Mouse (Mus musculus) hindbrain, postnatal 0 days (tissue): Measurements from ENCODE around the gene Pidd1. TPM values are rescaled to one million over a fixed set of nuclear protein-coding genes. Genes with fewer than 3 reads are reported as not detected.

Source experiments
- ATAC-seq: fragments of 200-750 bp; cut with Nextera tagmentation; 2 replicates; pipeline ENCODE4 v1.8.0; 2017; ENCODE audit warnings: mild to moderate bottlenecking, moderate TSS enrichment, moderate library complexity
- DNase-seq: peaks from one replicate; pipeline ENCODE4 v3.0.0-alpha.2; 2015; ENCODE audit warnings: low spot score
- H3K27ac ChIP-seq: fragments of 300-500 bp; sonication (generic); 2 replicates; pipeline ENCODE4 v1.5.1; 2014; ENCODE audit warnings: mild to moderate bottlenecking
- H3K27me3 ChIP-seq: fragments of 300-500 bp; sonication (generic); 2 replicates; pipeline ENCODE4 v1.6.1; 2014; ENCODE audit warnings: low read length, mixed read lengths; ENCODE audit not compliant: insufficient read depth
- H3K36me3 ChIP-seq: fragments of 300-500 bp; sonication (generic); 2 replicates; pipeline ENCODE4 v1.6.1; 2014; ENCODE audit warnings: low read length, mixed read lengths; ENCODE audit not compliant: insufficient read depth
- H3K4me1 ChIP-seq: fragments of 300-500 bp; sonication (generic); 2 replicates; pipeline ENCODE4 v1.6.1; 2014; ENCODE audit warnings: antibody characterized with exemption, low read length, mixed read lengths; ENCODE audit not compliant: insufficient read depth
- H3K4me2 ChIP-seq: fragments of 300-500 bp; sonication (generic); 2 replicates; pipeline ENCODE4 v1.6.1; 2014; ENCODE audit warnings: low read depth, mild to moderate bottlenecking, low read length, moderate library complexity, mixed read lengths
- H3K4me3 ChIP-seq: fragments of 300-500 bp; sonication (generic); 2 replicates; pipeline ENCODE4 v1.5.1; 2014; ENCODE audit warnings: low read length
- H3K9ac ChIP-seq: fragments of 300-500 bp; sonication (generic); replicated peaks from 2 replicates; pipeline ENCODE4 v1.6.1; 2014; ENCODE audit warnings: mild to moderate bottlenecking, low read length, moderate library complexity, mixed read lengths
- H3K9me3 ChIP-seq: fragments of 300-500 bp; sonication (generic); 2 replicates; pipeline ENCODE4 v1.6.1; 2016; ENCODE audit warnings: low read length, mixed read lengths
- CTCF ChIP-seq: IDR thresholded peaks from 2 replicates; pipeline ENCODE4 v1.5.1; 2016; ENCODE audit warnings: antibody characterized with exemption, control low read depth, low read depth
- WGBS: fragments of 180-500 bp; shearing (Covaris S2); extraction: QIAGEN DNeasy Blood & Tissue Kit; methylation state at CpG from one replicate; pipeline ENCODE4 v1.1.7; 2014; 5-methylcytosine and 5-hydroxymethylcytosine counted together
- polyA plus RNA-seq: library from polyadenylated mRNA; unstranded; fragments of >200 nt; fragmentation: Nextera tagmentation; extraction: Ambion mirVana; gene quantifications from 2 replicates; pipeline ENCODE4 v1.2.1, GENCODE M21; 2015
- total RNA-seq: library from RNA; depleted of rRNA; stranded (reverse); fragments of >200 nt; gene quantifications from 2 replicates; pipeline ENCODE4 v1.2.3, GENCODE M21; 2014; rRNA removed

The Pidd1 gene
- total and polyA plus RNA-seq, 2 experiments from 2014 or later, result 2.5 to 4.6 TPM

DNA sequence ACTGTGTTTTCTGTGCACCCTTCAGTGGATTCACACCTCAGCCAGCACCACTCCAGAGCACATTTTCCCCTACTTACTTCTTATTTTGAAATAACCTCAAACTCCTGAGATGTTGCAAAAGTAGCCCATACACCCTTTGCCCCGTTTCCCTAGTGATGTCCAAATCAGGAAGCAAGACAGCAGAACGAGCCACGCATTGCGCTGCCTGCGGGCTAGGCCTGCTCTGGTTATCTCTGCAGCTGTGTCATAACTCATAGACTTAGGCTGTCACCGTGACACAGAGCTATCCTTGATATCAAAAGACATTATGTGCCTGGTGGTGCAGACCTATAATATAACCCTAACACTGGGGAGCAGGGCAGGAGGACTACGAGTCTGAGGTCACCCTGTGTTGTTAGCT lies 49.7 kb downstream of the Pidd1 start:
- DNase-seq (no peak), ATAC-seq (no peak)
- Histone ChIP-seq H3K4me1 (peaks cover 7% of the 10 kb centered on the region; the same call in 1 of the 2 replicates), H3K9me3 (no peaks in the 10 kb centered on the region), H3K4me3 (no peak overlapping the region), H3K27me3 (no peaks in the 10 kb centered on the region), H3K36me3 (peaks cover 21% of the 10 kb centered on the region), H3K27ac (no peak overlapping the region), H3K9ac (no peak overlapping the region), H3K4me2 (no peak overlapping the region)
- no peak for TF ChIP-seq CTCF
- WGBS, result 88% methylated on average over 7 of the region's 7 CpGs

DNA sequence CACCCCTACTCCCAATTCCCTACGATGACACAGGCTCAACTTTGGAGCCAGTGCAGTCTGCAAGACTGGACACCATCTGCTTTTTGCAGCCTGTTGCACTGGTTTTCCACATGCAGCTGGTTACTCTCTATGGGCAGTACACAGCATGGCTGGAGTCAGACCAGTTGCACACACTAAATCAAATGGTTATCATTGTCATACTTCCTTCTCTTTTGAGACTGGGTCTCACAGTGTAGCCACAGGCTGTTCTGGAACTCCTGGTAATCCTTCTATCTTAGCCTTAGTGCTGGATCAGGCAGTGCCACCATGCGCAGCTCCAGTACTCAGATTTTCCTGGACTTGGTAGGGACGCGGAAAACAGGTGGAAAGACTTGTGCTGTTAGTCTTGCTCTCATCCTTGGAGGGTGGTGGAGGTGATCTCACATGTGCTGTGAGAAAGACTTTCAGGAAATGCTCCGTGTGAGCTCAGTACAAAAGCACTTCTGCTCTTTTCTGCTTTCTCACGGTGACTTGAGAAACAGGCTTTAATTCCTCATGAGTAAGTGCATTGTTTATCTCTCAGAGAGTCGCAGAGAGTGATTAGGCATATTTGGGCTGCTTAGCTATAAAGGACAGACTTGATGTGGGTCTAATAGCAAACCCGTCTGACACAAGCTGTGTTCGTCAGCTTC lies 51.1 kb downstream of the Pidd1 start:
- H3K9me3 ChIP-seq, result no peaks in the 10 kb centered on the region
- H3K9ac ChIP-seq, result peak overlapping the region; percentile 69
- DNase-seq, result no peak
- H3K27me3 ChIP-seq, result no peaks in the 10 kb centered on the region
- H3K27ac ChIP-seq, result peak overlapping the region; percentile 79
- ATAC-seq, result no peak; the same call in 1 of the 2 replicates
- whole genome bisulfite sequencing, result 21% methylated on average over 9 of the region's 9 CpGs
- H3K36me3 ChIP-seq, result peaks cover 12% of the 10 kb centered on the region
- H3K4me2 ChIP-seq, result peak overlapping the region; percentile 98
- no peak for TF ChIP-seq CTCF
- peaks cover 7% of the 10 kb centered on the region; the same call in 1 of the 2 replicates for H3K4me1 ChIP-seq
- peak overlapping the region; percentile 60 for H3K4me3 ChIP-seq

DNA sequence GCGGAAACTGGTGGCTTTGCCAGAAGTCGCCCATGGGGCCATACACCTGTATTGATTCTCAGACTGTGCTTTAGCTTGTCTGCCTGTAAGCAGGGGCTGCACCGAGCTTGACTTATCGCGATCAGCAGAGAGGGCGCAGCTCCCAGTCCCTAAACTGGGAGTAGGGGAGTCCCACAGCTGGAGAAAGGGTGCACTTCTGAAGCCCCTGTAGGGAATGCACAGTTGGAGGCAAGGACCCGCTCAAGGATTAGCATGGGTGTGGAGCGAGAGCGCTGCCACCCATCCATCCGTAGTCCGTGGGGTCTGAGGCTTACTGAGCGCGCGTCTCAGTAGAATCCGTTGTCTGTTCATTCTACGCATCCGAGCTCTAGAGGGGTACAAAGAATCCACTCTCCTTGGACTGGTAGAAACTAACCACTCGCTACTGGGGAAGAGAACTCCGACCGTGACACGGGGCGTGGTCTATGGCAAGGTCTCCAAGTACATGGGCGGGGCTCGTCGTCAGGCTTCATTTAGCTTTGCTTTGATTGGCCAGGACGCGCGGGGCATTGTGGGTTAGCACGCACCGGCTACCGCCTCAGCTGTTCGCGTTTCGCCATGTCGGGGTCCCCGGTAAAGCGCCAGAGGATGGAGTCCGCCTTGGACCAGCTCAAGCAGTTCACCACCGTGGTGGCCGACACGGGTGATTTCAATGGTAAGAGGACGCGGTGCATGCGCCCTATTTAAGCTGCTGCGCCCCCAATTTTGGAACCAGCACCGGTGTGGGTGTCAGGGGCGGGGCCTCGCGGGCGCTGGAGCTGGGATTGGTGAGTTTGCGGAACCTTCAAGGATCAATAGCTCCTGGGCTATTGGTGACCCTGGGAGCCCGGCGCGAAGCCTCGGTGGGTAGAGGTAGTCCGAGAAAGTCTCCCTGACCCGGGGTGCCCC lies 51.9 kb downstream of the Pidd1 start, which contains the start of gene Taldo1:
Gene Taldo1, plus strand, starts transcription at position 575 of the 927 bp plus-strand sequence.
- H3K4me3 ChIP-seq, result peak within 1 kb of the TSS; percentile 60
- H3K9ac ChIP-seq, result peak within 1 kb of the TSS; percentile 69
- peak within 1 kb of the TSS; percentile 79 for H3K27ac ChIP-seq
- no peaks in the 10 kb centered on the region for H3K9me3 ChIP-seq
- peaks cover 12% of the 10 kb centered on the region; the same call in 1 of the 2 replicates for H3K36me3 ChIP-seq
- ATAC-seq (peak; percentile 96), DNase-seq (peak; percentile 96)
- WGBS, result under 1% methylated on average over 57 of the region's 57 CpGs
- TF ChIP-seq CTCF, result peak; percentile 10; the same call in 1 of the 2 replicates
- H3K4me1 ChIP-seq, result peaks cover 7% of the 10 kb centered on the region; the same call in 1 of the 2 replicates
- peak within 1 kb of the TSS; percentile 98 for H3K4me2 ChIP-seq
- H3K27me3 ChIP-seq, result no peaks in the 10 kb centered on the region

DNA sequence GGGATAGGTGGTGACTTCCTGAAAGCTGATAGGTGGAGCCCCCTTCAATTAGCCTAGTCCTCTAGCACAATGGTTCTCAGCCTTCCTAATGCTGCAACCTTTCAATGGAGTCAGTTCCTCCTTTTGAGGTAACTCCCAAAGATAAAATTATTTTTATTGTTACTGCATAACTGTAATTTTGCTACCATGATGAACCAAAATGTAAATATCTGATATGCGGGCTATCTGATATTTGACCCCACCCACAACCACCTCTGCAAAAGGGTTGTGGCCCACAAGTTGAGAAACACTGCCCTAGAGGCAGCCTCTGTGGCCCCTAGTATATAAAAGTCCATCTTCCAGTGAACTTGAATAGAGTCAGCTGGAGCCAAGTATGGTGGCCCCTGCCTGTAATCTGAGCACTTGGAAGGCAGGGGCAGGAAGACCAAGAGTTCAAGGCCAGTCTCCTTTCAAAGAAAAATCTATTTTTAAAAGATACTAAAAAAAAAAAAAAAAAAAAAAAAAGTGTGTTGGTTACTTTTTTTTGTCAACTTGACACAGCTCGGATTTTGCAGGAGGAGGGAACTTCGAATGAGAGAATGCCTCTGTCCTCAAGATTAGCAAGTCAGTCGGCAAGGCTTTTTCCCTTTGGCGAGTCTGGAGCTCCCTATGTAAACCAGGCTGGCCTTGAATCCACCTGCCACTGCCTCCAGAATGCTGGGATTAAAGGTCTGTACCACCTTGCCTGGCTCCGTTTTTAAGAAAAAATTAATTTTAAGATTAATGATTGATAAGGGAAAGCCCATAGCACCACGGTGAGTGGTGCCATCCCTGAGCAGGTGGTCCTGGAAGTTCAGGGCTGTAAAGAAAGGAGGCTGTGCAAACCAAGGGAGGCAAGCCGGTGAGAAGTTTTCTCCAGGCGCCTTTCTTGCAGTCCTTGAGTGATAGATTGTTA lies 53.2 kb downstream of the Pidd1 start:
- Histone ChIP-seq H3K36me3 (0 out of 2 replicates have a peak, but pooled peaks cover under 1% of the 10 kb centered on the region), H3K27me3 (no peaks in the 10 kb centered on the region), H3K27ac (no peak overlapping the region), H3K4me3 (no peak overlapping the region), H3K9ac (no peak overlapping the region), H3K4me1 (peaks cover 7% of the 10 kb centered on the region; the same call in 1 of the 2 replicates), H3K4me2 (no peak overlapping the region), H3K9me3 (no peaks in the 10 kb centered on the region)
- 58% methylated on average over 9 of the region's 9 CpGs for WGBS
- no peak for TF ChIP-seq CTCF
- DNase-seq, result no peak
- no peak for ATAC-seq

DNA sequence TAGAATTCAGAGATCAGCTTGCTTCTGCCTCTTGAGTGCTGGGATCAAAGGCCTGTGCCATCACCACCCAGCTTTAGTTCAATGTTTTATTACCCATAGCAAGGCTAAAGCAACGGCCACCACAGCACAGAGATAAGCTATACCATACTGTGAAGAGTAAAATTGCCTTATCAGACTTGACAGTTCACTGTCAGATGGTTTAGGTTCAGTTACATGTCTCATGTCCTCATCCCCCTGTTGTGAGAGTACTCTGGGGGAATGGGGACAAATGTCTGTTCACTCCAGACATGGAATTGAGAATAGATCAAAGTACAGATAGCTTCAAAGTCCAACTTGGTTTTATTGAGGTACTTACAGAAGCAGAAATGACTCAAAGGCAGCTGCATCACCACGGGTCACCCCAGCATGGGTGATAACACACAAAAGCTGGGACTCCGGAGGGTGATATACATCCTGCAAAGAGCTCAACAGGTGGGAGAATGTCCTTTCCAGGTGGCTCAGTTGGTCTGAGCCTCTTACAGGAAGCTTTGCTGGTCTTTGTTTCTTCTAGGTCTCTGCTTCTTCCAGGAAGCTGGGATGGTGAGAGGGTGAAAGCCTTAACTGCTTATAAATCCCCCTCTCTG lies 55.2 kb downstream of the Pidd1 start:
- DNase-seq (no peak), ATAC-seq (no peak)
- Histone ChIP-seq H3K9me3 (no peaks in the 10 kb centered on the region), H3K36me3 (no peaks in the 10 kb centered on the region), H3K27ac (no peak overlapping the region), H3K4me1 (peaks cover 7% of the 10 kb centered on the region; the same call in 1 of the 2 replicates), H3K4me2 (no peak overlapping the region), H3K27me3 (no peaks in the 10 kb centered on the region), H3K4me3 (no peak overlapping the region), H3K9ac (no peak overlapping the region)
- TF ChIP-seq CTCF, result no peak
- 63% methylated on average over 3 of the region's 3 CpGs for WGBS

Other genes with a start within 250 kb of the Pidd1 start
- gene Lrrc56, start 249.9 kb downstream of the Pidd1 start, total RNA-seq, result 9.5 and 19.7 TPM in 2 replicates
- gene Lrrc56, start 249.9 kb downstream of the Pidd1 start, polyA plus RNA-seq, result 5.7 and 7.2 TPM in 2 replicates
- gene Lmntd2, start 229.9 kb downstream of the Pidd1 start, total RNA-seq, result 0.14 TPM in 1 of 2 replicates, not detected in the other
- 0.29 and 0.40 TPM in 2 replicates for gene Lmntd2, start 229.9 kb downstream of the Pidd1 start, polyA plus RNA-seq
- 24.5 and 35.7 TPM in 2 replicates for gene Rassf7, start 228.2 kb downstream of the Pidd1 start, total RNA-seq
- 19.6 and 23.3 TPM in 2 replicates for gene Rassf7, start 228.2 kb downstream of the Pidd1 start, polyA plus RNA-seq
- 52.2 and 56.4 TPM in 2 replicates for gene Phrf1, start 215.2 kb downstream of the Pidd1 start, total RNA-seq
- gene Phrf1, start 215.2 kb downstream of the Pidd1 start, polyA plus RNA-seq, result 35.6 and 38.0 TPM in 2 replicates
- 3.9 and 7.0 TPM in 2 replicates for gene Irf7, start 177.5 kb downstream of the Pidd1 start, total RNA-seq
- gene Irf7, start 177.5 kb downstream of the Pidd1 start, polyA plus RNA-seq, result 3.3 and 5.5 TPM in 2 replicates
- gene Cdhr5, start 167.2 kb downstream of the Pidd1 start, total RNA-seq, result not detected in 2 replicates
- gene Cdhr5, start 167.2 kb downstream of the Pidd1 start, polyA plus RNA-seq, result 0.23 TPM in 1 of 2 replicates, not detected in the other
- gene Sct, start 164.9 kb downstream of the Pidd1 start, total RNA-seq, result 3.7 TPM in 1 of 2 replicates, not detected in the other
- gene Sct, start 164.9 kb downstream of the Pidd1 start, polyA plus RNA-seq, result 7.6 and 9.9 TPM in 2 replicates
- 0.54 and 0.94 TPM in 2 replicates for gene Drd4, start 152.0 kb downstream of the Pidd1 start, total RNA-seq
- gene Drd4, start 152.0 kb downstream of the Pidd1 start, polyA plus RNA-seq, result 0.73 and 0.79 TPM in 2 replicates
- 218 and 220 TPM in 2 replicates for gene Deaf1, start 116.3 kb downstream of the Pidd1 start, total RNA-seq
- gene Deaf1, start 116.3 kb downstream of the Pidd1 start, polyA plus RNA-seq, result 200 and 237 TPM in 2 replicates
- 31.6 and 36.4 TPM in 2 replicates for gene Tmem80, start 116.3 kb downstream of the Pidd1 start, total RNA-seq
- gene Tmem80, start 116.3 kb downstream of the Pidd1 start, polyA plus RNA-seq, result 42.0 and 44.9 TPM in 2 replicates
- 1.6 and 3.9 TPM in 2 replicates for gene Eps8l2, start 105.1 kb downstream of the Pidd1 start, total RNA-seq
- 1.5 and 2.4 TPM in 2 replicates for gene Eps8l2, start 105.1 kb downstream of the Pidd1 start, polyA plus RNA-seq
- gene Taldo1, start 51.8 kb downstream of the Pidd1 start, total RNA-seq, result 156 and 200 TPM in 2 replicates
- gene Taldo1, start 51.8 kb downstream of the Pidd1 start, polyA plus RNA-seq, result 252 and 258 TPM in 2 replicates
- gene Gatd1, start 29.9 kb downstream of the Pidd1 start, total RNA-seq, result 61.2 and 74.4 TPM in 2 replicates
- 46.9 and 49.4 TPM in 2 replicates for gene Gatd1, start 29.9 kb downstream of the Pidd1 start, polyA plus RNA-seq
- 208 and 246 TPM in 2 replicates for gene Cend1, start 14.5 kb downstream of the Pidd1 start, total RNA-seq
- gene Cend1, start 14.5 kb downstream of the Pidd1 start, polyA plus RNA-seq, result 219 and 255 TPM in 2 replicates
- gene Slc25a22, start 6.1 kb downstream of the Pidd1 start, total RNA-seq, result 126 and 138 TPM in 2 replicates
- gene Slc25a22, start 6.1 kb downstream of the Pidd1 start, polyA plus RNA-seq, result 79.9 and 87.3 TPM in 2 replicates
- 179 and 249 TPM in 2 replicates for gene Rplp2, start 3.3 kb upstream of the Pidd1 start, total RNA-seq
- gene Rplp2, start 3.3 kb upstream of the Pidd1 start, polyA plus RNA-seq, result 839 and 863 TPM in 2 replicates
- gene Pnpla2, start 11.2 kb upstream of the Pidd1 start, total RNA-seq, result 8.5 and 10.0 TPM in 2 replicates
- gene Pnpla2, start 11.2 kb upstream of the Pidd1 start, polyA plus RNA-seq, result 20.0 and 22.4 TPM in 2 replicates
- 2.1 and 5.0 TPM in 2 replicates for gene Cracr2b, start 17.1 kb upstream of the Pidd1 start, total RNA-seq
- 6.7 and 9.1 TPM in 2 replicates for gene Cracr2b, start 17.1 kb upstream of the Pidd1 start, polyA plus RNA-seq
- gene Cd151, start 23.4 kb upstream of the Pidd1 start, total RNA-seq, result 62.6 and 79.4 TPM in 2 replicates
- 16.1 and 18.5 TPM in 2 replicates for gene Cd151, start 23.4 kb upstream of the Pidd1 start, polyA plus RNA-seq
- 25.5 and 46.1 TPM in 2 replicates for gene Polr2l, start 31.1 kb upstream of the Pidd1 start, total RNA-seq
- gene Polr2l, start 31.1 kb upstream of the Pidd1 start, polyA plus RNA-seq, result 75.9 and 81.6 TPM in 2 replicates
- 101 and 119 TPM in 2 replicates for gene Tspan4, start 31.2 kb upstream of the Pidd1 start, total RNA-seq
- 78.2 and 83.9 TPM in 2 replicates for gene Tspan4, start 31.2 kb upstream of the Pidd1 start, polyA plus RNA-seq
- 34.2 and 55.2 TPM in 2 replicates for gene Chid1, start 95.8 kb upstream of the Pidd1 start, total RNA-seq
- 47.8 and 48.3 TPM in 2 replicates for gene Chid1, start 95.8 kb upstream of the Pidd1 start, polyA plus RNA-seq
- gene Ap2a2, start 118.1 kb upstream of the Pidd1 start, total RNA-seq, result 209 and 214 TPM in 2 replicates
- gene Ap2a2, start 118.1 kb upstream of the Pidd1 start, polyA plus RNA-seq, result 110 and 115 TPM in 2 replicates
- gene Muc6, start 211.3 kb upstream of the Pidd1 start, total RNA-seq, result not detected in 2 replicates
- gene Muc6, start 211.3 kb upstream of the Pidd1 start, polyA plus RNA-seq, result 0.13 and 0.23 TPM in 2 replicates
- gene Muc2, start 246.3 kb upstream of the Pidd1 start, total RNA-seq, result 0.83 and 1.3 TPM in 2 replicates
- 0.20 and 0.91 TPM in 2 replicates for gene Muc2, start 246.3 kb upstream of the Pidd1 start, polyA plus RNA-seq